Mouse (Mus musculus): ENCODE measurements around the gene Tln2. TPM values are rescaled to one million over a fixed set of nuclear protein-coding genes. Genes with fewer than 3 reads are reported as not detected.

The Tln2 gene
- polyA plus RNA-seq, 2 experiments = 0.98 to 2.5 TPM

DNA sequence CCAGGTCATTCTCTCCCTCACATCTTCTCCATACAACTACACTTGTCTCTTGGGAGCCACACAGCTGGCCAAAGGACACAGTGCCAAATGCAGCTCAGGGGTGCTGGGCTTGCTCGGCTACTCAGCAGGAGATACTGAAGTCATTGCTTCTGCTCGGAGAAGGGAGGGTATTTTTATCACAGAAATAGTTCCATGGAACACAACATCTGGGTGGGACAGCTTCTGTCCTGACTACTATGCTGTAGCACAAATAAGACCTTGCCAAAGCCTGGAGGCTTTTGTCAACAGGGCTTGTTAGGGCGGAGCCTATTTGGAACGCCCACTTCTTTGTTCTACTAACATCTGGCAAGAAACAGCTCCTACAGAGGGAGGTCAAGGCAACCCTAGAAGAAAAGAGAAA lies 10.2 kb downstream of the Tln2 start:
- no peaks in the 10 kb centered on the region for H3K4me1 ChIP-seq (replicated peaks; ENCODE audit: control insufficient read depth in 2 of 2, insufficient read depth in 2 of 2, low read length in 1 of 2)
- no peaks in the 10 kb centered on the region for H3K36me3 ChIP-seq (replicated peaks; ENCODE audit: control insufficient read depth, insufficient read depth, low read depth)
- no peak for ATAC-seq (ENCODE audit: insufficient read depth)
- no peak for DNase-seq (ENCODE audit: low read depth in 3 of 3, low spot score in 3 of 3)
- H3K4me2 ChIP-seq (ENCODE audit: low read depth) = no peak overlapping the region
- no peak overlapping the region for H3K4me3 ChIP-seq (ENCODE audit: insufficient read depth in 1 of 2, low read depth in 2 of 2, low read length in 2 of 2)
- TF ChIP-seq EP300 (IDR thresholded peaks at IDR 0.05; ENCODE audit: low read depth) (no peak), CTCF (IDR thresholded peaks at IDR 0.05; ENCODE audit: low read depth) (no peak)
- H3K9ac ChIP-seq (replicated peaks) = no peak overlapping the region
- no peaks in the 10 kb centered on the region for H3K9me3 ChIP-seq (ENCODE audit: control insufficient read depth, low read length)
- H3K27ac ChIP-seq = no peak overlapping the region
- H3K27me3 ChIP-seq (ENCODE audit: control insufficient read depth, insufficient read depth, low read length) = no peaks in the 10 kb centered on the region
- 47% methylated on average over 4 of the region's 4 CpGs for WGBS (ENCODE audit: insufficient replicate concordance)

DNA sequence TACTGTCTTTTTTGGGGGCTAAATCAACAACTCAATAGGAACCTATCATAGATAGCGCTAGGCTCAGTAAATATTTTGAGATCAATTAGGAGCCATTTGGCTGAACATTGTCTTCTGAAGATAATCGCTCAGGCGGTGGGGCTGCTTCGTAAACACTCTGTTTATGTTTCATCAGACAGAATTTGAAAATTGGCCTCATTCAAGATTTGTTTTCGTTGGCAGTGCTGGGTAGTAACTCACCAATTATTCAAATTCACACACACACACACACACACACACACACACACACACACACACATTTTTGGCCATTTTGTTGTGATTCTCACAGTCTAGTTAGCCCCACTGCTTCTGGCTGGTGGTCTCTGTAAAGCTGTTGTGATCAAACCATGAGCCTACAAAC lies 12.9 kb downstream of the Tln2 start:
- Histone ChIP-seq H3K9ac (replicated peaks) (no peak overlapping the region), H3K4me3 (ENCODE audit: insufficient read depth in 1 of 2, low read depth in 2 of 2, low read length in 2 of 2) (no peak overlapping the region), H3K9me3 (ENCODE audit: control insufficient read depth, low read length) (no peaks in the 10 kb centered on the region), H3K4me2 (ENCODE audit: low read depth) (no peak overlapping the region), H3K27ac (no peak overlapping the region), H3K27me3 (ENCODE audit: control insufficient read depth, insufficient read depth, low read length) (no peaks in the 10 kb centered on the region), H3K36me3 (replicated peaks; ENCODE audit: control insufficient read depth, insufficient read depth, low read depth) (no peaks in the 10 kb centered on the region), H3K4me1 (replicated peaks; ENCODE audit: control insufficient read depth in 2 of 2, insufficient read depth in 2 of 2, low read length in 1 of 2) (no peaks in the 10 kb centered on the region)
- ATAC-seq (ENCODE audit: insufficient read depth) (no peak), DNase-seq (ENCODE audit: low read depth in 3 of 3, low spot score in 3 of 3) (no peak)
- TF ChIP-seq EP300 (IDR thresholded peaks at IDR 0.05; ENCODE audit: low read depth) = no peak
- no peak for TF ChIP-seq CTCF (IDR thresholded peaks at IDR 0.05; ENCODE audit: low read depth)
- 70% methylated on average over 5 of the region's 5 CpGs for WGBS (ENCODE audit: insufficient replicate concordance)

DNA sequence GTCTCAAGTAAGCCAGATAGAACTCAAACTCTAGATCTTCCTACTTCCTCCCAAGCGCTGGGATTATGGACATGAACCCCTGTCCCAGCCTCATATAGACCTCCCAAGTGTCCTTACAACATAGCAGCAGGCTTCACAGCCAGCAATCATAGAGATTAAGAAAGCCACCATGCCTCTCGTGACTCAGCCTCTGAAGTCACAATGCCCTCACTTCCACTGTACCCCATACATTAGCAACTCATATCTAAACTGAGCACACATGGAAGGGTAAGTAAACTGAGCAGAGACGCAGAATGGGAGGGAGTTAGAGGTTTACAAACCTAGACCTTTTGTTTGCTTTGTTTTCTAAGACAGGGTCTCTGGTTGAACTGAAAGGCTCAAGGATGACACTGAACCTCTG lies 13.7 kb downstream of the Tln2 start:
- no peaks in the 10 kb centered on the region for H3K9me3 ChIP-seq (ENCODE audit: control insufficient read depth, low read length)
- H3K4me3 ChIP-seq (ENCODE audit: insufficient read depth in 1 of 2, low read depth in 2 of 2, low read length in 2 of 2) = no peak overlapping the region
- WGBS (ENCODE audit: insufficient replicate concordance) = 49% methylated on average over 3 of the region's 3 CpGs
- H3K4me2 ChIP-seq (ENCODE audit: low read depth) = no peak overlapping the region
- TF ChIP-seq CTCF (IDR thresholded peaks at IDR 0.05; ENCODE audit: low read depth) = no peak
- TF ChIP-seq EP300 (IDR thresholded peaks at IDR 0.05; ENCODE audit: low read depth) = no peak
- H3K4me1 ChIP-seq (replicated peaks; ENCODE audit: control insufficient read depth in 2 of 2, insufficient read depth in 2 of 2, low read length in 1 of 2) = no peaks in the 10 kb centered on the region
- no peak overlapping the region for H3K27ac ChIP-seq
- ATAC-seq (ENCODE audit: insufficient read depth) (no peak), DNase-seq (ENCODE audit: low read depth in 3 of 3, low spot score in 3 of 3) (no peak)
- H3K27me3 ChIP-seq (ENCODE audit: control insufficient read depth, insufficient read depth, low read length) = no peaks in the 10 kb centered on the region
- no peaks in the 10 kb centered on the region for H3K36me3 ChIP-seq (replicated peaks; ENCODE audit: control insufficient read depth, insufficient read depth, low read depth)
- no peak overlapping the region for H3K9ac ChIP-seq (replicated peaks)

DNA sequence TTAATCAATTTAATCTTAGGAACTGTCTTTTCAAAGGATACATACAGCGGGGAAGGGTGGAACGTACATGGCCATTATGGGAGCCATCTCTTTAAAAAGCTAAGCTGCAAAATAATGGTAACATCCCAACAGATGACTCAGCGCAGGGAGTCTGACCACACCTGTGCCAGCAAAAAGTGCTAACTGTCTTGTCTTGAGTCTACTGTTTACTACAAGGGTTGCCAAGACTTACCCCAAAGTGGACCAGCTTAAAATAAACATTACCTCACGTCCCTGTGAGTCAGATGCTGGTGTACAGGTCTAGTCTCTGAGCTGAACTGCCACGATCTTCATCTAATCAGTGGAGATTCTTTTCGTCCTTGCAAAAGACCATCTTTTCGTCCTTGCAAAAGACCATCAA lies 14.7 kb downstream of the Tln2 start:
- Histone ChIP-seq H3K9ac (replicated peaks) (no peak overlapping the region), H3K27me3 (ENCODE audit: control insufficient read depth, insufficient read depth, low read length) (no peaks in the 10 kb centered on the region), H3K9me3 (ENCODE audit: control insufficient read depth, low read length) (no peaks in the 10 kb centered on the region), H3K27ac (no peak overlapping the region), H3K4me3 (ENCODE audit: insufficient read depth in 1 of 2, low read depth in 2 of 2, low read length in 2 of 2) (no peak overlapping the region), H3K4me2 (ENCODE audit: low read depth) (no peak overlapping the region), H3K4me1 (replicated peaks; ENCODE audit: control insufficient read depth in 2 of 2, insufficient read depth in 2 of 2, low read length in 1 of 2) (no peaks in the 10 kb centered on the region), H3K36me3 (replicated peaks; ENCODE audit: control insufficient read depth, insufficient read depth, low read depth) (no peaks in the 10 kb centered on the region)
- DNase-seq (ENCODE audit: low read depth in 3 of 3, low spot score in 3 of 3) (no peak), ATAC-seq (ENCODE audit: insufficient read depth) (no peak)
- no peak for TF ChIP-seq CTCF (IDR thresholded peaks at IDR 0.05; ENCODE audit: low read depth)
- no peak for TF ChIP-seq EP300 (IDR thresholded peaks at IDR 0.05; ENCODE audit: low read depth)
- 57% methylated on average over 7 of the region's 7 CpGs for WGBS (ENCODE audit: insufficient replicate concordance)

GRCm38 (mm10) chr9:67541948-67542347 lies 17.6 kb downstream of the Tln2 start:
- ATAC-seq (ENCODE audit: insufficient read depth) = no peak
- H3K4me3 ChIP-seq (ENCODE audit: insufficient read depth in 1 of 2, low read depth in 2 of 2, low read length in 2 of 2) = no peak overlapping the region
- H3K27ac ChIP-seq = no peak overlapping the region
- H3K36me3 ChIP-seq (replicated peaks; ENCODE audit: control insufficient read depth, insufficient read depth, low read depth) = no peaks in the 10 kb centered on the region
- 66% methylated on average over 8 of the region's 8 CpGs for WGBS (ENCODE audit: insufficient replicate concordance)
- no peak overlapping the region for H3K4me2 ChIP-seq (ENCODE audit: low read depth)
- no peak overlapping the region for H3K9ac ChIP-seq (replicated peaks)
- H3K27me3 ChIP-seq (ENCODE audit: control insufficient read depth, insufficient read depth, low read length) = no peaks in the 10 kb centered on the region
- TF ChIP-seq CTCF (IDR thresholded peaks at IDR 0.05; ENCODE audit: low read depth) (no peak), EP300 (IDR thresholded peaks at IDR 0.05; ENCODE audit: low read depth) (no peak)
- H3K4me1 ChIP-seq (replicated peaks; ENCODE audit: control insufficient read depth in 2 of 2, insufficient read depth in 2 of 2, low read length in 1 of 2) = no peaks in the 10 kb centered on the region
- DNase-seq (ENCODE audit: low read depth in 3 of 3, low spot score in 3 of 3) = no peak
- H3K9me3 ChIP-seq (ENCODE audit: control insufficient read depth, low read length) = no peaks in the 10 kb centered on the region

Measured in liver, embryonic 14.5 days (tissue).